Mouse (Mus musculus): ENCODE data around the gene Apoc2. TPM values are rescaled to one million over a fixed set of nuclear protein-coding genes. Genes with fewer than 3 reads are reported as not detected.

Apoc2 gene
- total RNA-seq, 1 experiment, result not detected

- no peak overlapping the region for H3K4me3 ChIP-seq (ENCODE audit: insufficient read depth in 1 of 2, low read depth in 1 of 2, low read length in 2 of 2, poor library complexity in 1 of 2, severe bottlenecking in 1 of 2)
- no peak for DNase-seq (ENCODE audit: low read depth, low spot score)
- peak overlapping the region; percentile 77; the same call in 1 of the 2 replicates for H3K27ac ChIP-seq (ENCODE audit: insufficient read depth, low read depth, low read length, poor library complexity, severe bottlenecking)
- H3K9me3 ChIP-seq (ENCODE audit: control insufficient read depth, insufficient read depth, low read depth, low read length), result no peaks in the 10 kb centered on the region
- peak overlapping the region; percentile 36; the same call in 1 of the 2 replicates for H3K9ac ChIP-seq (ENCODE audit: insufficient read depth, low read depth, low read length, poor library complexity, severe bottlenecking)
- in situ Hi-C loops (cut with MboI; ENCODE audit: low sequenced_read_pairs in 2 of 2, unreplicated experiment in 2 of 2), result no loop called here
- H3K36me3 ChIP-seq (ENCODE audit: control insufficient read depth, insufficient read depth, low read length, poor library complexity, severe bottlenecking), result peaks cover 41% of the 10 kb centered on the region
- TF ChIP-seq ZC3H11A (IDR thresholded peaks at IDR 0.05; ENCODE audit: borderline replicate concordance, low read depth, low read length), result no peak
- H3K4me1 ChIP-seq (ENCODE audit: control insufficient read depth in 2 of 2, insufficient read depth in 2 of 2, low read length in 2 of 2, poor library complexity in 1 of 2), result peaks cover 0 to 30% of the 10 kb centered on the region in 2 experiments; a peak in 2 of 4 replicates
Measured at GRCm38 (mm10) chr7:19699827-19700148, 22.0 kb upstream of the Apoc2 start.

GRCm38 (mm10) chr7:19698907-19699826 lies 21.4 kb upstream of the Apoc2 start, which contains the start of gene Apoe:
Apoe (minus strand) TSS chr7:19699188.
- peak within 1 kb of the TSS; percentile 61 to 79 for H3K4me3 ChIP-seq (ENCODE audit: insufficient read depth in 1 of 2, low read depth in 1 of 2, low read length in 2 of 2, poor library complexity in 1 of 2, severe bottlenecking in 1 of 2)
- no peak for TF ChIP-seq HCFC1 (IDR thresholded peaks at IDR 0.05; ENCODE audit: borderline replicate concordance, insufficient read depth, low read length)
- TF ChIP-seq ZC3H11A (IDR thresholded peaks at IDR 0.05; ENCODE audit: borderline replicate concordance, low read depth, low read length), result no peak
- no peak for TF ChIP-seq CHD2 (IDR thresholded peaks at IDR 0.05; ENCODE audit: low read depth, low read length)
- no peak for TF ChIP-seq ZNF384 (IDR thresholded peaks at IDR 0.05; ENCODE audit: low read depth, low read length)
- no peak for TF ChIP-seq MAFK (IDR thresholded peaks at IDR 0.05; ENCODE audit: insufficient read depth, low read depth, low read length)
- peak; percentile 75 for DNase-seq (ENCODE audit: low read depth, low spot score)
- in situ Hi-C loops (cut with MboI; ENCODE audit: low sequenced_read_pairs in 2 of 2, unreplicated experiment in 2 of 2), result no loop called here
- H3K9ac ChIP-seq (ENCODE audit: insufficient read depth, low read depth, low read length, poor library complexity, severe bottlenecking), result peak within 1 kb of the TSS; percentile 88
- peaks cover 35% of the 10 kb centered on the region for H3K36me3 ChIP-seq (ENCODE audit: control insufficient read depth, insufficient read depth, low read length, poor library complexity, severe bottlenecking)
- H3K9me3 ChIP-seq (ENCODE audit: control insufficient read depth, insufficient read depth, low read depth, low read length), result no peaks in the 10 kb centered on the region
- H3K27ac ChIP-seq (ENCODE audit: insufficient read depth, low read depth, low read length, poor library complexity, severe bottlenecking), result peak within 1 kb of the TSS; percentile 77
- peaks cover 0 to 31% of the 10 kb centered on the region in 2 experiments; a peak in 2 of 4 replicates for H3K4me1 ChIP-seq (ENCODE audit: control insufficient read depth in 2 of 2, insufficient read depth in 2 of 2, low read length in 2 of 2, poor library complexity in 1 of 2)

DNA sequence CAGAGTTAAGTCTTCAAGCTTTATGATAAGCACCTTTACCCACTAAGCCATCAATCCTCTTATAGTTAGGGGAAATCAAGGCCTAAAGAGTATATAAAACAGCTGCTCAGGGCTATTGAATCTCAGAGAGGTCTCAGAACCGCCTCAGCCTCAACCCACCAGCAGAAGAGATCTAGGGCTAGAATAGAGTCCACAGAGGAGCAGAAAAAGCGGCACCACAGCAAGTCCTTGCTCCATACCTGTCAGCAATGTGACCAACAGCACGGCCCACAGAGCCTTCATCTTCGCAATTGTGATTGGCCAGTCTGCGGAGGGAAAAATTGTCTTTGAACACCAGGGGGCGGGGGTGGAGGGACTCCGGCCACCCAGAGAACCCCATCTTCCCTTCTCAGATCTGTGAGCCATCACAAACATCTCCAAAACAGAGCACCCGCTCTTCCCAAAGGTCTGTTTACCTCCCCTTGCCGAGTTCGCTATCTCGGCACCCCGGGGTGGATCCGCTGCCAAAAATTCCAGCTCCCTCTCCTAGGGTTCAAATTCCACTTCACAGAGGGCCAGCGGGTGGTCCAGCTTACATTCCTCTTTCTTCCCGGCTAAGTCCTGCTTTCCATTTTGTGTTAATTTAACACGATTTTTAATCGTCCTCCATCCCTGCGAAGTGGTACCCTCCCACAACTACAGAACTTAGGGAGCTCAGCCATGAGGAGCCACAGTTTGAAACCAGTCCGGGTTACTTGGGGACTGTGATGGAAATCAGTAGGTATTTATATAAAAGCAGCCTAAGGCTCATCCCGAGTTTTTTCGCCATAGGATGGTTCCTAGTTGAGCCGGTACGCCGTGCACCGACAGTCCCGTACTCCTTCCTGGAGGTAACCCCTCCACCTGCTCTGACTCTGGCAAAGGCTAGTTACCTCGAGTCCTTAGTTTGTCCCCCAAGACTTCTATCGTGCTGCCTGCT lies 20.5 kb upstream of the Apoc2 start:
- Histone ChIP-seq H3K27ac (ENCODE audit: insufficient read depth, low read depth, low read length, poor library complexity, severe bottlenecking) (peak overlapping the region; percentile 67), H3K36me3 (ENCODE audit: control insufficient read depth, insufficient read depth, low read length, poor library complexity, severe bottlenecking) (peaks cover 34% of the 10 kb centered on the region), H3K9ac (ENCODE audit: insufficient read depth, low read depth, low read length, poor library complexity, severe bottlenecking) (peak overlapping the region; percentile 88), H3K4me1 (ENCODE audit: control insufficient read depth in 2 of 2, insufficient read depth in 2 of 2, low read length in 2 of 2, poor library complexity in 1 of 2) (peaks cover 0 to 40% of the 10 kb centered on the region in 2 experiments; a peak in 2 of 4 replicates), H3K4me3 (ENCODE audit: insufficient read depth in 1 of 2, low read depth in 1 of 2, low read length in 2 of 2, poor library complexity in 1 of 2, severe bottlenecking in 1 of 2) (peak overlapping the region; percentile 61 to 79), H3K9me3 (ENCODE audit: control insufficient read depth, insufficient read depth, low read depth, low read length) (no peaks in the 10 kb centered on the region)
- TF ChIP-seq ZNF384 (IDR thresholded peaks at IDR 0.05; ENCODE audit: low read depth, low read length), result no peak
- no peak for TF ChIP-seq MAFK (IDR thresholded peaks at IDR 0.05; ENCODE audit: insufficient read depth, low read depth, low read length)
- TF ChIP-seq HCFC1 (IDR thresholded peaks at IDR 0.05; ENCODE audit: borderline replicate concordance, insufficient read depth, low read length), result no peak
- TF ChIP-seq ZC3H11A (IDR thresholded peaks at IDR 0.05; ENCODE audit: borderline replicate concordance, low read depth, low read length), result no peak
- TF ChIP-seq CHD2 (IDR thresholded peaks at IDR 0.05; ENCODE audit: low read depth, low read length), result no peak
- DNase-seq (ENCODE audit: low read depth, low spot score), result no peak
- in situ Hi-C loops (cut with MboI; ENCODE audit: low sequenced_read_pairs in 2 of 2, unreplicated experiment in 2 of 2), result no loop called here

- in situ Hi-C loops (cut with MboI; ENCODE audit: low sequenced_read_pairs in 2 of 2, unreplicated experiment in 2 of 2), result no loop called here
- H3K4me1 ChIP-seq (ENCODE audit: control insufficient read depth in 2 of 2, insufficient read depth in 2 of 2, low read length in 2 of 2, poor library complexity in 1 of 2), result peaks cover 2 to 31% of the 10 kb centered on the region in 2 experiments; a peak in 2 of 4 replicates
- H3K27ac ChIP-seq (ENCODE audit: insufficient read depth, low read depth, low read length, poor library complexity, severe bottlenecking), result peak overlapping the region; percentile 18; the same call in 1 of the 2 replicates
- TF ChIP-seq ZNF384 (IDR thresholded peaks at IDR 0.05; ENCODE audit: low read depth, low read length) (no peak), MAFK (IDR thresholded peaks at IDR 0.05; ENCODE audit: insufficient read depth, low read depth, low read length) (no peak), ZC3H11A (IDR thresholded peaks at IDR 0.05; ENCODE audit: borderline replicate concordance, low read depth, low read length) (no peak), CHD2 (IDR thresholded peaks at IDR 0.05; ENCODE audit: low read depth, low read length) (no peak), HCFC1 (IDR thresholded peaks at IDR 0.05; ENCODE audit: borderline replicate concordance, insufficient read depth, low read length) (no peak)
- H3K4me3 ChIP-seq (ENCODE audit: insufficient read depth in 1 of 2, low read depth in 1 of 2, low read length in 2 of 2, poor library complexity in 1 of 2, severe bottlenecking in 1 of 2), result peak overlapping the region; percentile 61 to 79
- no peak for DNase-seq (ENCODE audit: low read depth, low spot score)
- no peaks in the 10 kb centered on the region for H3K9me3 ChIP-seq (ENCODE audit: control insufficient read depth, insufficient read depth, low read depth, low read length)
- peak overlapping the region; percentile 81 for H3K9ac ChIP-seq (ENCODE audit: insufficient read depth, low read depth, low read length, poor library complexity, severe bottlenecking)
- peaks cover 18% of the 10 kb centered on the region for H3K36me3 ChIP-seq (ENCODE audit: control insufficient read depth, insufficient read depth, low read length, poor library complexity, severe bottlenecking)
Measured at GRCm38 (mm10) chr7:19696336-19696873, 18.7 kb upstream of the Apoc2 start.

All from ES-E14 (cell line).